Mouse (Mus musculus) right cerebral cortex, postnatal 36 days (tissue): Measurements from ENCODE around the gene Frmd8.

Source experiments
- DNase-seq, 2 experiments: peaks; one replicate each; pipeline ENCODE4 v3.0.0; 2022; ENCODE audit warnings: low spot score in 2 of 2, mixed read lengths in 1 of 2

Gene Frmd8

GRCm38 (mm10) chr19:5849843-5850527, 25.1 kb downstream of the Frmd8 start:
- peak; percentile 89 for DNase-seq

GRCm38 (mm10) chr19:5848826-5849672, 26.0 kb downstream of the Frmd8 start:
- no peak for DNase-seq

- DNase-seq, result peak in 1 of 2 experiments; percentile 65
These were observed 26.8 kb downstream of the Frmd8 start for GRCm38 (mm10) chr19:5848032-5848825.

GRCm38 (mm10) chr19:5847306-5847796, 27.7 kb downstream of the Frmd8 start:
- DNase-seq, result no peak

GRCm38 (mm10) chr19:5846557-5847305, 28.3 kb downstream of the Frmd8 start:
- peak; percentile 92 to 93 for DNase-seq

- peak in 1 of 2 experiments; percentile 40 for DNase-seq
These were observed 28.9 kb downstream of the Frmd8 start for GRCm38 (mm10) chr19:5846154-5846553.

GRCm38 (mm10) chr19:5845319-5846135, 29.5 kb downstream of the Frmd8 start:
- peak; percentile 71 to 85 for DNase-seq

- no peak for DNase-seq
These were observed 30.2 kb downstream of the Frmd8 start for GRCm38 (mm10) chr19:5844831-5845318.

GRCm38 (mm10) chr19:5843781-5844691, 31.0 kb downstream of the Frmd8 start:
- no peak for DNase-seq

GRCm38 (mm10) chr19:5842785-5843730, 32.0 kb downstream of the Frmd8 start:
- no peak for DNase-seq

- DNase-seq, result no peak
These were observed 32.9 kb downstream of the Frmd8 start for GRCm38 (mm10) chr19:5841999-5842784.

- DNase-seq, result no peak
These were observed 33.6 kb downstream of the Frmd8 start for GRCm38 (mm10) chr19:5841389-5841946.

- DNase-seq, result no peak
These were observed 34.1 kb downstream of the Frmd8 start for GRCm38 (mm10) chr19:5840890-5841388.

GRCm38 (mm10) chr19:5840086-5840889, 34.8 kb downstream of the Frmd8 start:
- no peak for DNase-seq

GRCm38 (mm10) chr19:5839317-5840085, 35.6 kb downstream of the Frmd8 start:
- DNase-seq, result no peak
